Mouse (Mus musculus) forebrain, postnatal 0 days (tissue): ENCODE data around the gene Actg1. TPM values are rescaled to one million over a fixed set of nuclear protein-coding genes. Genes with fewer than 3 reads are reported as not detected.

Source experiments
- ATAC-seq: fragments of 200-750 bp; cut with Nextera tagmentation; 2 replicates; pipeline ENCODE4 v1.8.0; 2017; ENCODE audit warnings: mild to moderate bottlenecking, moderate library complexity
- DNase-seq: peaks from one replicate; pipeline ENCODE4 v3.0.0-alpha.2; 2015
- H3K27ac ChIP-seq: fragments of 300-500 bp; sonication (generic); 2 replicates; pipeline ENCODE4 v1.5.1; 2014; ENCODE audit warnings: low read depth, mild to moderate bottlenecking, antibody characterized with exemption, low read length, moderate library complexity, mixed read lengths
- H3K27me3 ChIP-seq: fragments of 300-500 bp; sonication (generic); 2 replicates; pipeline ENCODE4 v1.6.1; 2014; ENCODE audit warnings: mild to moderate bottlenecking, low read length, mixed read lengths; ENCODE audit not compliant: insufficient read depth
- H3K36me3 ChIP-seq: fragments of 300-500 bp; sonication (generic); 2 replicates; pipeline ENCODE4 v1.6.1; 2014; ENCODE audit warnings: mild to moderate bottlenecking, moderate library complexity; ENCODE audit not compliant: insufficient read depth
- H3K4me1 ChIP-seq: fragments of 300-500 bp; sonication (generic); 2 replicates; pipeline ENCODE4 v1.6.1; 2014; ENCODE audit warnings: antibody characterized with exemption; ENCODE audit not compliant: insufficient read depth
- H3K4me2 ChIP-seq: fragments of 300-500 bp; sonication (generic); 2 replicates; pipeline ENCODE4 v1.6.1; 2014; ENCODE audit warnings: low read depth, mild to moderate bottlenecking, moderate library complexity
- H3K4me3 ChIP-seq: fragments of 300-500 bp; sonication (generic); 2 replicates; pipeline ENCODE4 v1.5.1; 2014; ENCODE audit warnings: low read depth, low read length, mixed read lengths
- H3K9ac ChIP-seq: fragments of 300-500 bp; sonication (generic); 2 replicates; pipeline ENCODE4 v1.6.1; 2014; ENCODE audit warnings: mild to moderate bottlenecking
- H3K9me3 ChIP-seq: fragments of 300-500 bp; sonication (generic); 2 replicates; pipeline ENCODE4 v1.6.1; 2016; ENCODE audit warnings: low read length
- CTCF ChIP-seq: sonication (generic); IDR thresholded peaks from 2 replicates; pipeline ENCODE4 v1.5.1; 2016; ENCODE audit warnings: antibody characterized with exemption, control low read depth, low read depth
- WGBS: fragments of 180-500 bp; shearing (Covaris S2); extraction: QIAGEN DNeasy Blood & Tissue Kit; methylation state at CpG from one replicate; pipeline ENCODE4 v1.1.7; 2014; 5-methylcytosine and 5-hydroxymethylcytosine counted together
- polyA plus RNA-seq: library from polyadenylated mRNA; unstranded; fragments of >200 nt; fragmentation: Nextera tagmentation; extraction: Ambion mirVana; gene quantifications from 2 replicates; pipeline ENCODE4 v1.2.1, GENCODE M21; 2015
- total RNA-seq: library from RNA; depleted of rRNA; stranded (reverse); fragments of >200 nt; gene quantifications from 2 replicates; pipeline ENCODE4 v1.2.3, GENCODE M21; 2014

Actg1 gene
- total and polyA plus RNA-seq, 2 experiments from 2014 or later: 2,516 to 4,381 TPM

DNA sequence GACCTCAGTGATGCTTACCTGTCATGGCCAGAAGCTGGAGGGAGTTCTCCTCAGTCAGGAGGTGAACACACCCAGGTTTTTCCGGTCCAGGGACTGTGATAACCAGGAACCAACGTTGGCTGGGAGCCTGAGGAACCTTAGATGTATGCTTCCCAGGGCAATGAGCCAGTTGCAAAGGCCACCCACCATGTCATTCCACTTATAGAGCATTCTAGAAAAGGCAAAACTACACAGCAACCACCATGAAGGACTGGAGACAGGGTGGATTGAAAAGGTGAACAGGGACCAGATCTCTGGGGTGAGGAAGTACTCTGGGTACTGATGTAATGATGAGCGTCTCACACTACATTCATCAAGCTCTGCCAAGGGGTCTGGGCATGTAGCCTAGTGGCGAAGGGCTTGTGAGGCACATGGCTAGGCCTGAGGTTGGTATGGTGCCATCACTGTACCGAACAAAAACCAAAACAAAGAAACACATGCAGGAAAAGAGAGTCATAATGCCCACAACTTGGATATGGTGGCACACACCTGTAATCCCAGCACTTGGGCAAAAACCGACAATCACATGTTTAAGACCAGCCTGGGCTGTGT, 12.8 kb downstream of the Actg1 start:
- TF ChIP-seq CTCF: no peak
- Histone ChIP-seq H3K4me3 (no peak overlapping the region), H3K9me3 (no peaks in the 10 kb centered on the region), H3K27me3 (no peaks in the 10 kb centered on the region), H3K36me3 (no peaks in the 10 kb centered on the region), H3K27ac (no peak overlapping the region), H3K4me2 (no peak overlapping the region), H3K9ac (no peak overlapping the region), H3K4me1 (no peaks in the 10 kb centered on the region)
- WGBS: 76% methylated on average over 6 of the region's 6 CpGs
- ATAC-seq (no peak), DNase-seq (no peak)

DNA sequence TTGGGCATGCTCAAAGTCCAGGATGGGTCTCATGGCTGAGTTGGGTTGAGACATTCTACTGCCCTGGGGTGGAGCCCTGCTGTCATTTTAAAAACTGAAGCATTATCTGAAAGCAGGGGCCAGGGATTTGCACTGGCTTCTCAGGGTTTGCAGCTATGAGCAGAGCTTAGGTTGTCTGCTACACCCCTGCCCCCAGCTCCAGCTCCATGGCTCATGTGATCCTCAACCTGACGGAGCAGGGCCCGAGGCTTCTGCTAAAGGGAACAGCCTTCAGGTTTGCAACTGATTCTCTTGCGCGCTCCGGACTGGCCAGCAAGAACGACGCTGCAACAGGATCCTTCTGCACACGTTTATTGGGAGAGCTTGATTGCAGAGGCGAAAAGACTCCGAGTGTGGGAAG, 28.2 kb downstream of the Actg1 start:
- Histone ChIP-seq H3K36me3 (no peaks in the 10 kb centered on the region), H3K27ac (no peak overlapping the region), H3K9me3 (no peaks in the 10 kb centered on the region), H3K4me3 (no peak overlapping the region), H3K27me3 (no peaks in the 10 kb centered on the region), H3K4me2 (no peak overlapping the region), H3K4me1 (peaks cover 5% of the 10 kb centered on the region; the same call in 1 of the 2 replicates), H3K9ac (no peak overlapping the region)
- ATAC-seq: no peak
- no peak for DNase-seq
- TF ChIP-seq CTCF: no peak
- 97% methylated on average over 10 of the region's 10 CpGs for WGBS

DNA sequence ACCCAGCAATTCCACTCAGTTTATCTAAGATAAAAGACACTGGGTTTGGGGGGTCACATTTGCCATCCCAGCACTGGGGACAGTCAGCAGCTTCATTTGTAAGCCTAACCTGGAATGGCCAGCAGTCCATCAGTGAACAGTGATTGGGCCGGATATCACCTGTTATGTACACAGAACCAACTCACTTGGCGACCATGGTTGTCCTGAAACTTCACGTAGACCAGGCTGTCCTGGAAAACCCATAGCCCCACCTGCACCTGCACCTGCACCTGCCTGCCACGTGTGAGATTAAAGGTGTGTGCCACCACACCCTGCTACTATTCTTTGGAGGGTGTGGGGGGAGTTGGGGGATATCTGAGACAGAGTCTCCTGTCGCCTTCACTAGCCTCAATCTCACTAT, 29.0 kb downstream of the Actg1 start:
- Histone ChIP-seq H3K4me2 (no peak overlapping the region), H3K27ac (no peak overlapping the region), H3K36me3 (no peaks in the 10 kb centered on the region), H3K9me3 (no peaks in the 10 kb centered on the region), H3K4me1 (peaks cover 7% of the 10 kb centered on the region; the same call in 1 of the 2 replicates), H3K27me3 (no peaks in the 10 kb centered on the region), H3K9ac (no peak overlapping the region), H3K4me3 (no peak overlapping the region)
- DNase-seq (no peak), ATAC-seq (no peak)
- no peak for TF ChIP-seq CTCF
- 87% methylated on average over 5 of the region's 5 CpGs for WGBS

DNA sequence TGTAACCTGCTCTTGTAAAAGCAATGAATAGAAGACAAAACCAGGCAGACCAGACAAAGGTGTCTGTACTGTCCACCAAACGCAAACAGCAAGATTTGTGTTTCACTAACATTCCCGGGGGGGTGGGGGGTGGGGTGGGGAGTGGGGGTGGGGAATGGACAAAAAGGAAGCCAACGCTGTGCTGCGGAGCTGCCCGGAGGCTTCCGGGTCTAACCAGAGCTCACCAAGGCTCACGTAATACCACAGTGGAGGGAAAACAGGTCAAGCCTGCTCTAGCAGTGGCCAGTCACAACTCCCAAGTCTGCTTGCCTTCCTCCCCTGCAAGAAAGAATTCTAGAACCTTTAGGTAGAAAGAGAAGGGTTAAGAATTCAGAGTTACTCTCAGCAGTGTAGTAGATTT, 30.9 kb downstream of the Actg1 start:
- no peak for TF ChIP-seq CTCF
- H3K4me1 ChIP-seq: peaks cover 7% of the 10 kb centered on the region; the same call in 1 of the 2 replicates
- no peak overlapping the region for H3K9ac ChIP-seq
- WGBS: 63% methylated on average over 7 of the region's 7 CpGs
- H3K9me3 ChIP-seq: no peaks in the 10 kb centered on the region
- ATAC-seq (no peak), DNase-seq (no peak)
- peak overlapping the region; percentile 87; the same call in 1 of the 2 replicates for H3K4me2 ChIP-seq
- no peaks in the 10 kb centered on the region for H3K27me3 ChIP-seq
- no peak overlapping the region for H3K27ac ChIP-seq
- no peaks in the 10 kb centered on the region for H3K36me3 ChIP-seq
- no peak overlapping the region for H3K4me3 ChIP-seq

DNA sequence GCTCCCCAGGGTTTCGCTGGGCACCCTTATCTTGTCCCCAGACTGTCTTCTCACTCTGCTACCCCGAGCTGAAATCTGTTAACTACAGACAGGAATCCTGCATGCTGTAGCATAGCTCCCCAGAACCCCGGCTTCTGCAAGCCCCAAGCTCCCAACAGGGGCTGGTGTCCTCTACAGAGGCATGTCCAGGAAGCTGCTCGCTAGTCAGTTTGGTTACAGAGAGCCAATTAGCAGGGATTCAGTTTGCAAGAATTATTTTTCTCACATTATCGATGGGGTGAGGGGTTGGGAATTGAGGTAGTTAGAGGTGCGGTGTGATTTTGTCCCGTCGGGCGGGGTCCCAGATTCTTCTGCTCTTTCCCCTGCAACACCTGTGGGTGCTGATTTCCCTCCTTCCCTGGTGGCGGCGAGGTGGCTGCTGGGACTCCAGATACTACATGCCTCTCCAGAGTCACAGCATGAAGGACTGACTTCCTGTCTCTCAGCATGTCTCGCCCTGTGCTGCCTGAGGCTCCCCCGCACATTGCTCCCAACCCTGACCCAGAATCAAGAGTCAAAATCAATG, 31.6 kb downstream of the Actg1 start:
- ATAC-seq: peak; percentile 4; the same call in 1 of the 2 replicates
- H3K4me1 ChIP-seq: peaks cover 7% of the 10 kb centered on the region; the same call in 1 of the 2 replicates

DNA sequence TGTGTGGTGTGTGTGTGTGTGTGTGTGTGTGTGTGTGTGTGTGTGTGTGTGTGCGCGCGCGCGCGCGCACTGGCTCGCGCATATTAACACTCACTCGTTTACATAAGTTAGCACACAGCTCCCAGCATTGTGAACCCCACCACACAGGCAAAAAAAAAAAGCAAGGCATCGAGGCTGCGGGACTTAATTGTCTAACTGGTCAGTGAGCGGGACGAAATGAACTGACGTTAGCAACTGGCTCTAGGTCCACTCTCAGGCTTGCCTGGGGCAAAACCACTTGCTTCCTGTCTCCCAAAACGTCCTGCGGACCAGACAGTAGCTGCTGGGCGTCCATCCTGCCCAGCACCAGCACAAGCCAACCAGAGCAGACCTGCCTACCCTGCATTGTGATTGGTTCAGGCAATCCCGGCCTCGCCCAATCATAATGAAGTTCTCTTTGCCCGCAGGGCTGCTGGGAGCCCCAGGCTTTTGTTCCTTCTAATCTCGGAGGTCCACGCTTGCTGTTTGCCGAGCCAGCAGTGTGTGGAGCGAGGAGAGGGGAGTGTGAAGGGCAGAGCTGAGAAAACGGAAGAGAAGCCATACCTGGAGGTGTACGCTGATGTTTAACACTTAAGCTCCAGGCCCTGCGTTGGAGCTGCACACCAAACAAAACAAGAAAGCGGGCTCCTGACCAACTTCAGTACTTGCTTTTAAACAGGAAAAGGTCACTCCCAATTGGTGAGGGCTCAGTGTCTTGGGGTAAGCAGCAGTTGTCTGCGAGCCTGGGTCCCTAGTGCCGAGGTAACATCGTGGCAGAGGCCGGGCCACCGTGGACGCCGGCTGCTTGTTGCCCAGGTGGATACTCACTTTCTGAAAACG, 32.3 kb downstream of the Actg1 start:
- peak overlapping the region; percentile 87 for H3K4me2 ChIP-seq
- H3K9ac ChIP-seq: peak overlapping the region; percentile 75
- H3K9me3 ChIP-seq: no peaks in the 10 kb centered on the region
- DNase-seq (peak; percentile 97), ATAC-seq (peak; percentile 98)
- WGBS: 2% methylated on average over 37 of the region's 37 CpGs
- H3K27ac ChIP-seq: peak overlapping the region; percentile 93
- no peaks in the 10 kb centered on the region for H3K27me3 ChIP-seq
- peak overlapping the region; percentile 44 for H3K4me3 ChIP-seq
- peaks cover 14% of the 10 kb centered on the region; the same call in 1 of the 2 replicates for H3K4me1 ChIP-seq
- no peak for TF ChIP-seq CTCF
- no peaks in the 10 kb centered on the region for H3K36me3 ChIP-seq

More for the DNA sequence above, 31.6 kb downstream of the Actg1 start:
- no peak for TF ChIP-seq CTCF
- 11% methylated on average over 13 of the region's 13 CpGs for WGBS
- Histone ChIP-seq H3K36me3 (no peaks in the 10 kb centered on the region), H3K27me3 (no peaks in the 10 kb centered on the region), H3K4me2 (peak overlapping the region; percentile 87), H3K9ac (peak overlapping the region; percentile 75), H3K27ac (peak overlapping the region; percentile 93), H3K9me3 (no peaks in the 10 kb centered on the region), H3K4me3 (peak overlapping the region; percentile 44)
- peak; percentile 60 for DNase-seq

DNA sequence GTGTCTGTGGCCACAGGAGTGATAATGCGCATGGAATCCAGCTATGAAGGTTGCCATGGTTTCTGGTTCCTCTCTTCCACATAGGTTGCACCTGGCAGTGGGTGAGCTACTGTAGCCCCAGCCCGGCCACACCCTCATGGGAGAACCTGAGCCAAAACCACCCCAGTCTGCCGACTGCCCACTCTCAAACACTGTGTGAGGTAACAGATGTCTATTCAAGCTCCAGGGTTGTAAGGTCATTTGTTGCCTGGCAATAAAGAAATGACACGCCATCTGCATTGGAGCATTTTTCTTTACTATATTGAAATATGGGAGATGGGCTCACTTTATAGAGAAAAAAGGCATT, 33.0 kb downstream of the Actg1 start:
- Histone ChIP-seq H3K9me3 (no peaks in the 10 kb centered on the region), H3K4me1 (peaks cover 16% of the 10 kb centered on the region; the same call in 1 of the 2 replicates), H3K9ac (peak overlapping the region; percentile 75), H3K27ac (peak overlapping the region; percentile 93), H3K4me3 (peak overlapping the region; percentile 44), H3K4me2 (peak overlapping the region; percentile 87), H3K36me3 (no peaks in the 10 kb centered on the region), H3K27me3 (no peaks in the 10 kb centered on the region)
- 12% methylated on average over 4 of the region's 4 CpGs for WGBS
- no peak for TF ChIP-seq CTCF
- DNase-seq: no peak
- ATAC-seq: no peak
